Mouse (Mus musculus) G1E (cell line): ENCODE data around the gene Mtg1.

Experiments
- CTCF ChIP-seq: IDR thresholded peaks from 2 replicates; pipeline ENCODE4 v1.5.1; 2012; ENCODE audit warnings: low read depth, low read length, inconsistent platforms, mixed read lengths
- GATA1 ChIP-seq: IDR thresholded peaks from 2 replicates; pipeline ENCODE4 v1.6.1; 2012; ENCODE audit warnings: borderline replicate concordance, low read length, inconsistent platforms, mixed read lengths
- GATA2 ChIP-seq: IDR thresholded peaks from 2 replicates; pipeline ENCODE4 v1.6.1; 2012; ENCODE audit warnings: low read depth, low read length, inconsistent platforms, borderline replicate concordance
- POLR2AphosphoS5 ChIP-seq: IDR thresholded peaks from 2 replicates; pipeline ENCODE4 v1.6.1; 2012; ENCODE audit warnings: low read depth, low read length, inconsistent platforms; ENCODE audit not compliant: insufficient replicate concordance
- TAL1 ChIP-seq: conservative IDR thresholded peaks from 2 replicates; pipeline ENCODE4 v1.6.1; 2012; ENCODE audit warnings: low read depth, low read length, inconsistent platforms, mixed read lengths

GRCm38 (mm10) chr7:140169386-140169785, 32.0 kb downstream of the Mtg1 start:
- TF ChIP-seq TAL1 (no peak), CTCF (no peak), GATA1 (no peak), POLR2AphosphoS5 (no peak), GATA2 (no peak)
